Mouse (Mus musculus): ENCODE results near the gene Ngly1. TPM values are rescaled to one million over a fixed set of nuclear protein-coding genes. Genes with fewer than 3 reads are reported as not detected.

Ngly1 gene
- polyA plus RNA-seq (2014; fragmentation: Illumina TruSeq; extraction: RNeasy Lipid Tissue Mini Kit (QIAGEN cat#74804); ENCODE audit: low read depth, low replicate concordance): 128 TPM

DNA sequence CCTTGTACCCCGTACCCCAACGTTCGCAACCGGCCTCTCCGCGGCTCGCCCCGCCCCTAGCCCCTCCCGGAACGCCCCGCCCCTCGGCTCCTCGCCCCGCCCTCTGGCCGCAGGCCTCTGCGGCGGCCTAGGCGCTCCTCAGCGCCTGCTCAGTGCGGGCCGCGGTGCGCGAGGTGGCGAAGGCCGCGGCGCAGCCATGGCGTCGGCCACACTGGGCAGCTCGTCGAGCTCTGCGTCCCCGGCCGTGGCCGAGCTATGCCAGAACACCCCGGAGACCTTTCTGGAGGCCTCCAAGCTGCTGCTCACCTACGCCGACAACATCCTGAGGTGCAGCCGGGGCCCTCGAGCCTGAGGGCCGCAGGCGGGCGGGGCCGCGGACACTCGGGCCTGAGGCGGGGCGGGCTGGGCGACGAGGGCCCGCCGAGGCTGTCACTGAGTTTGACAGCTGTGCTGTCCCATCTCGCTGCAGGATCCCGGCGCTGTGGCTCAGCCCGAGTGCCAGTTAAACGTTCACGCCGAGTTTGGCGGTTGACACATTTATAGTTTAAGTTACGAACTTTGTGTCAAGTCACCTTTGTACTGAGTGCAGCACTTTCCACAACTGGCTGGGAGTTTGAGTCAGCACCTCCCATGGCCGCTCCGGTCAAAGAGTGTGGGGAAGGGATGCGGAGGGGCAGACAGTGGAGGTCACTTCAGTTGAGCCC, at the start of gene Ngly1, which contains the start of gene Oxsm:
Gene Ngly1 (plus strand): TSS at position 110 of the 704 bp plus-strand sequence.
Gene Oxsm (minus strand): TSS at position 638 of the 704 bp plus-strand sequence.

Other genes starting within 250 kb of the Ngly1 start
- 55.5 TPM for gene Oxsm, start 528 bp downstream of the Ngly1 start, polyA plus RNA-seq (2014; fragmentation: Illumina TruSeq; extraction: RNeasy Lipid Tissue Mini Kit (QIAGEN cat#74804); ENCODE audit: low read depth, low replicate concordance)
- 129 TPM for gene Top2b, start 115.9 kb downstream of the Ngly1 start, polyA plus RNA-seq (2014; fragmentation: Illumina TruSeq; extraction: RNeasy Lipid Tissue Mini Kit (QIAGEN cat#74804); ENCODE audit: low read depth, low replicate concordance)